Mouse (Mus musculus) spleen, postnatal 10 days (tissue): ENCODE measurements around the gene Gm266.
"Not testable (repeated sequence)": the region's sequence is repeated elsewhere in the genome, so short reads cannot be mapped to it uniquely, and the experiment has no call there.

ENCODE experiments used
- DNase-seq, 2 experiments: peaks; one replicate each; pipeline ENCODE4 v3.0.0; 2021 to 2022; ENCODE audit warnings: low spot score in 2 of 2

Gm266 gene

DNA sequence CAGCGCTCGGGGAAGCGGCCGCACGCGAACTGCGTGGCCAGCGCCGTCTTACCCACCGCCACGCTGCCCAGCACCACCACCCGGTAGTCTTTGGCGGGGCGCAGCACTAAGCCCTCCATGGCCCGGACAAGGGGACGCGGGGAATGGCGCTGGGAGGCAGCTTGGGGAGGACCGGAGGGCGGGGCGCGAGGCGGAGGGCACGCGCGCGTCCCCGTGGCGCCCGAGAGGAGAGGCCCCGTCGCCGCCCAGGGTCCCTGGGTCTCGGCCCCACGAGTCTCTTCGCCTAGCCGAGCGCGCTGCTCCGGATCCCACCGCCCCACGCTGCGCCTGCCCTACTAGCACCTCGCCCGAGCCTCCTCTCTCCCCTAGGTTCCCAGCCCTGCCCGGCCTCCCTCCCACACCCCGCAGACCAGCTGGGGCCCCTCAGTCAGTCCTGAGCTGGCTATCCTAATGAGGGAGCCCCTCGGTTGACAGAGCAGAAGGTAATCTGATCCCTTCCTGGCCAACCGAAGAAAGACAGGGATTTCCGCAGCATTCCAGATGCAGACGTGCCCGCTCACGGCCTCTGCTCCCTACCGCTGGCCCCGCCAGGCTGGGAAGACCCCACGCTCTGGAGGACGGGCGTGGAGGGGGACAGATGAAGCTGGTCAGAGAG, at the start of gene Gm266:
TSS of gene Gm266 (minus strand) at position 172 of the 655 bp plus-strand sequence.
- no peak for DNase-seq

DNA sequence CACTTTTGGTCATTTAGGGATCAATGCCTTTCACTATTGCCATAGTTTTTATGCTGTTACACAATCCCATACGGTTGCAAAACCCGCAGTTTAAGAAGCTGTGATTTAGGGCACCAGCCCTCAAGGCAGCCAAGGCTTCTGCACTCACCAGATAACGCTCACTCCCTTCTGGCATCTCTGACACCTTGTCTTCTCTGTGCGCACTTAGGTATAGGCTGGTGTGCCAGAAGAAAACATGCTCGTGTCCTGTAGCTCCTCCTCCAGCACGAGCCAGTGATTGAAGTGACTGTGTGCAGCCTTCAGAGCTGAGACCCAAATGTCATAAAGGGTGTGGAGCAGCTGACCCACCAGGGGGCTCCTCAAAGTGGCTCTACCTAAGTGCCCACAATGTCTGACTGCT, 49.7 kb upstream of the Gm266 start:
- DNase-seq, result peak; percentile 50 to 76

DNA sequence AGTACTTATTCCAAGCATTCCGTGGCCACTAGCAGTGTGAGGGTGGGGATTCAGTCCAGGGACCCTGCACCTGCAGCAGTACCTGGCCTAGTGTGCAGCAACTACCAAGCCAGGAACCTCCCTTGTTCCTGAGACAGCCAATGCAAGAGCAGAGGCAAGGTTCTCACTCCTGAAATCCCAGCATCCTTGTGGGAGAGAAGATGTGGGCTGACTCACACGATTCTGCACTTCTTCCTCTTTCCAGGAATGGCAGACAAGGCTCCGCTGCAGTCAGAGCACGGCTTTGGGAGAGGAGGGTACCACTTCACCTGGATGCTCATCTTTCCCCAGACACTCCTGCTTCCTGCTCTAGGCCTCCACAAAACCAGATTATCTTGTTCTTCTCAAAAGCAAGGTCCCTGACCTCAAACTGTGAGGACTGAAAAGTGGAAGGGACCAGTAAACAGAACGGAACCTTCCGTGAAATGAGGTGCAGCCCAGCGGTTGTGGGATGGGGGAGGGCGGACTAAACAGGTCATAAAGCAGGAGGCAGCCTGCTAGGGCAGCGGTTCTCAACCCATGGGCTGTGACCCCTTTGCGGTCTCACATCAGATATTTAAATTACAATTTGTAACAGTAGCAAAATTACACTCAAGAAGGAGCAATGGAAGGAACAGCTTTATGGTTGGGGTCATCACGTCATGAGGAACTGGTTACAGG, 47.6 kb upstream of the Gm266 start:
- no peak for DNase-seq

DNA sequence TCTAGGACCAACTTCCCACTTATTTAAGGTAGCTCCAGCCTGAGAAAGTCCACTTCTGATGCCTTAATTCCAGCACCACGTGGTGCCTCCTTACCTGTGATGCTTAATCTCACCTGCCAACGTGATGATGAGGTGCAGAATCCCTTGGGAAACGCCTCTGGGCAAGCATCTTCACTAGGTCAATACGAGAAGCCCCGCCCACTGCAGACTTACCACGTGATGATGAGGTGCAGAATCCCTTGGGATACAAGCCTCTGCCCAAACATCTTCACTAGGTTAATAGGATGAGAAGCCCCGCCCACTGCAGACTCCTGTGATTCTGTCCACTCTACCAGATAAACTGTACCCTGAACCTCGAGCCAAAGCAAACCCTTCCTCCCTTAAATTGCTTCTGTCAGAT, 43.6 kb upstream of the Gm266 start:
- DNase-seq, result no peak

DNA sequence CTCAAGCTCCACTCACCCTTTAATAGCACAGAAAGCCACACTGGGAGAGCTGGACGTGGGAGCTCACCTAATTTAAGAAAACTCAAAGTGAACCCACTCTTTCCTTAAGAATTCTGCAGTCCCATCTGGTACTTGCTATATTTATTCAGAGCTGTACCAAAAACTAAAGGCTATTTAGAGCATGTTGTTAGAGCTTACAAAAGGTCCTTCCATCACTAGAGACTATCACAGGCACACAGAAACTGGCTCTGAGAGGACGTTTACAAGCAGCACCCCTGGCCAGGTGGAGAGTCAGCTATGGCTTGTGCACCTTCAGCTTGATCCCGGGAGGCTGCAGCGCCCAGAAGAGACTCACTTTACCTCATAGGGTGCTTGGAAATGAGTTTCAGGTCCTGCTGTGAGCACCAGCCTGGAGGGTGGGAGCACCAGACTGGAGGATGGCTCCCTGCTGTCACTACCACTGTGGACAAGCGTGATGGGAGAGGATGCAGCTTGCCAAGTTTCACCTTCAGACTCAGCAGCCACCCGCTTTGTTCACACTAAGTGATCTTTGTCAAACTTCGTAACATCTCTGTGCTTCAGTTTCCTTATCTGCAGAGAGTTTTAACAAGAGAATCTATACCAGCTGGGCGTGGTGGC, 42.1 kb upstream of the Gm266 start:
- no peak for DNase-seq

DNA sequence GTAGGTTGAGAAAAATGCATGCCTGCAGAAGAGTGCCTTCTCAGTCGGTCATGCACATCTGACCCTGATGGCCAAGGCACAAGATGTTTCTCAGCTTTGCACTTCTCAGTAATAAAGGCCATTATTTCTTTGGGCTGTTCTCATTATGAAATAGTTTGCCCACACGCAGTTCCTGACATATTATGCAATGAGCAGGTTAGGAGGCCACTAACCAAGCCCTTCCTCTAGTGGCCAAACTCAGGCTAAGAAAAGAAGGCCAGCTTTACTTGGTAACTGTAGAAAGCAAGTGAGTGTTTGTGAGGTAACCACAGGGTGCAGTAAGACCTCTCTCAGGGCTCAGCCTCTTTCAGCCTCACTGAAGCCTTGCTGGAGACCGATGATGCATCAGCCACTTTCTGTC, 39.3 kb upstream of the Gm266 start:
- no peak for DNase-seq

DNA sequence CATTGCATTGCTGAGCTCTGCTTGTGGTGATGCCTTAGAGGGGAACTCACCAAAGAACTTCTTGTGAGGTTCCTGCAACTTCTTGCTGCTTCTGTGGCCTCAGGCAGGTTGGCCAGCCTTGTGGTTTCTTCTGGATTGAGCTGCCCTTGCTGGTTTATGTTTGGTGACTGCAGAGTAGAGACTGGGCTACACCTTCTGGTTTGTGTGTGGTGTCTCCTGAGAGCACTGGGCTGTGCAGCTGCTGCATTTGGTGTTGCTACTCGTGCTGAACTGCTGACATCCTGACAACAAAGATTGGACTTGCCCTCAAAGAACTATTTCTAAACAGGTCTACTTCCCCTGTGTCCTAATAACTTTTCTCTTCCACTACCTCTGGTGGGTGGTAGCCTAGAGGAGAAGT, 38.8 kb upstream of the Gm266 start:
- no peak for DNase-seq

DNA sequence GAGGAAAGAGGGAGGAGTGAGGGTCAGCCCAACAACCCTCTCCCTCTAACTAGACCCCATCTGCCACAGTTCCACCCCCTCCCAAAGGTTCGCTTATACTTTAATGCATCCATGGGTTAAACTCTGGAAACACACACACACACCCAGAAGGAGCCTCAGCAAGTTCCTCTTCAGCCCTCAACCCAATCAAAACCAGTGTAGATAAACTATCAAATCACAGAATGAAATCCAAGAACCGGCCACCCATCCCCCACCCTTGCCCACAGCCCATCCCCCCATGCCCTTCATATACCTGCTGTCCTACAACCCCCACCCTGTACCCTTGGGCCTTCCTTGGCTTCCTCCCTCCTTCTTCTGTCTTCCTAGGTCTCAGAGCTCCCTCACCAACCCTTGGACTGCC, 35.4 kb upstream of the Gm266 start:
- no peak for DNase-seq

DNA sequence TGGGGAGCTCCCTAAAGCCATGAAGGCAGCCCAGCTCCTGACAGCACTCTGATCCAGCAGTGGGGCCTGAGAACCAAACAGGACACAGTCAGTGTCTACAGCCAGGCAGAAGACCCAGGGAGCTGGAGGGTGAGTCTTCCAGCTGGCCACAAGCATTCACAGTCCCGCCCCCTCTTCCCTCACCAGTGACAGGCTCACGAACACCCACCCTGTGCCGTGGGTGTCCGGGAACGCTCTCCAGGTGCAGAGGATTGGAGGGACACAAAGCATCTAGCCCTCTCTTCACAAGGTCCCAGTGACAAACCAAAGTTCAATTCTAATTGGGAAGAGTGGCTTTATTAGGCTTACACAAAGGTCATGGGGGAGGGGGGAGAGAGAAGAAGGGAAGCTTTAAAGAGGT, 34.2 kb upstream of the Gm266 start:
- no peak for DNase-seq

DNA sequence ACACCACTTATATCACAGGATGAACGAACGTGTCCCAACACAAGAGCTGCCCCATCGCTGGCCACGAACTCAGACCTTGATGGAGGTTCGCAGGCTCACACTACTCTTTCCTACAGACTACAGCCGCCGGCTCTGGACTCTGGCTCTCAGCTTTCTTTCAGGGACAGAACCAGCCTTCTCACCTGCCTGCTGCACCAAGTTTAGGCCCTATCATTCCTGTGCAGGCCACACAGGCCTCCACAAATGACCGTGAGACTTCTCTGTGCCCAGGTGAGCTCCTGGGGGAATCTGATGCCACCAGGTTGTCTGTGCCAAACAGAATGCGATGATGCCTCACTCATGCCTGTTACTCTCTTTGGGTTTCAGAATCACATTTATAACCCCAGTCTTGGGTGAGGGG, 32.8 kb upstream of the Gm266 start:
- DNase-seq, result peak; percentile 55 to 61

DNA sequence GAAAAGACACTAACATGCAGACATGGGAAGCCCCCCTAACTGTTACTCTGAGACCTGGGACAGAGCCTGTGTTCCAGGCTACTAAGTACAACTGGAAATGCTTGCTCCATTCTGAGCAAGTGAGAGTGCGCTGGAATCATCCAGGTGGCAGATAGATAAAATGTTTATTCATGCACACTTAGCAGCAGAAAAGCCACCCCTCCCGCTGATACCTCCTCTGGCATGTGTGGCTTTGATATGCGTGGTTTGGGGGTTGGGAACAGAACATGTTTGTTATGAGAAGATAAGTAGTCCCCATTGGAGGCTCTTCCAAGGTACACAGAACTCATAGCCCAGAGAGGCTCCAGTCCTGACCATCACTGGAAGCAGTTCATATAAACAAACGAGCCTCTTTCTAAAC, 32.3 kb upstream of the Gm266 start:
- DNase-seq, result peak; percentile 54 to 77

DNA sequence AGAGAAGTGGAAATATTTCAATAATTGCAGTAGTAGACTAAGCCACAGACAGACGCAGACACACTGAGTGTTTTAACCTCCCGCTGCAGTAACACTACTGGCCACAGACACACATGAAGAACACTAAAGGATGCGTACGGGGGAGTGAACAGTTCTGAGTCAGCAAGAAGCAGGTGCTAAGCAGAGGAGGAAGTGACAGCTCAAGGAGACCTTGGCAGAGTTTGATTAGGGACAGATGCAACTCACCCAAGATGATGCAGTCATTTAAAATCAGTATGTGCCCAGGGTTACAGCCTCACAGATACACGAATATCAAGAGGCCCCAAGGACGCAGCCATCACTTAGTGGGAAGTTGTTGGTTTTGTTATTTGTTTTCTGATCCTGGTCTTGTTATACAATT, 31.2 kb upstream of the Gm266 start:
- DNase-seq, result peak in 1 of 2 experiments; percentile 62

DNA sequence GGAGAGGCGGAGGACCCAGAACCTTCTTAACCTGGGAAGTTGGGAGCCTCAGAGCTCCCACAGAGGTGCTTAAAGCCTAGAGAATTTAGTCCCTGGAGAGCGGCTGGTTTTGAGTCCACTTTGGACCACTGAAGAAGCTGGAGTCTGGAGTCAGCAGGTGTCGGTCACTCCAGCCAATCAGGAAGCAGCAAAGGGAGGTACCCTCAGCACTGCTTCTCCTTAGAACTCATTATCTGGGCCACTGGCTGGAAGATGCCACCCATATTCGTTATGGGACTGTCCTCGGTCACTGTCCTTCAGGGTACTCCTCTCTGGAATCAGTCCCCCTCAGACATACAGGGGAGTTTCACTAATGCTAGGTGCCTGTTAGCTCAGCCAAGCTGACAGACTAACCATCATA, 30.3 kb upstream of the Gm266 start:
- no peak for DNase-seq

DNA sequence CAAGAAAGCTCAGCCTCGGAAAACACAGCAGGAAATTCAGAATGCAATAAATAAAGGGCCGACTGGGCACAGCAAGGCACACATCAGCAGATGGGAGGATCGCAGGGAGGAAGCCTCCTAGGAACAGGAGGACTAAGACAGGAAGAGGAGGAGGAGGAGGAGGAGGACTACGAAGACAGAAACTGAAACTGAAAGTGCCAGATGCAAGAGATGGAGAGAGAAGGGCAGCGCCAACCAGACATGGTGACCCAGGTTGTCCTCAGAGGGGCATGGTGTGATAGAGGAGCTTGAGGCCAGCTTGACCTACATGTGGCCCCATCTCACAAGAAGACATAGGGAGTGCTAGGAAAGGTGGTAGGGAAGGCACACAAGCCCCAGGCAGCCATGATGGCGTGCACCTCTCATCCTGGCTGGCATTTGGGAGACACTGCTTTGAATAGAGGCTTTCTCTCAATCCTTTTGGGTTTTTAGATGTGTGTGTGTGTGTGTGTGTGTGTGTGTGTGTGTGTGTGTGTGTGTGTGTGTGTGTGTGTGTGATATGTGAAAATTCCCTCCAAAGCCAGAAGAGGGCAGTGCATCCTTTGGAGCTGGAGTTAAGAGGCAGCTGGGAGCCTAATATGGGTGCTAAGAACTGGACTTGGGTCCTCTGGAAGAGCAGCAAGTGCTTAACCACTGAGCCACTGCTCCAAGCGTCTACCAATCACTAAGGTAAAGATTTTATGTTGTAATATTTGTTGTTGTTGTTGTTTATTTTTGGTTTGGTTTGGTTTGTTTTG, 29.4 kb upstream of the Gm266 start:
- DNase-seq, result no peak

DNA sequence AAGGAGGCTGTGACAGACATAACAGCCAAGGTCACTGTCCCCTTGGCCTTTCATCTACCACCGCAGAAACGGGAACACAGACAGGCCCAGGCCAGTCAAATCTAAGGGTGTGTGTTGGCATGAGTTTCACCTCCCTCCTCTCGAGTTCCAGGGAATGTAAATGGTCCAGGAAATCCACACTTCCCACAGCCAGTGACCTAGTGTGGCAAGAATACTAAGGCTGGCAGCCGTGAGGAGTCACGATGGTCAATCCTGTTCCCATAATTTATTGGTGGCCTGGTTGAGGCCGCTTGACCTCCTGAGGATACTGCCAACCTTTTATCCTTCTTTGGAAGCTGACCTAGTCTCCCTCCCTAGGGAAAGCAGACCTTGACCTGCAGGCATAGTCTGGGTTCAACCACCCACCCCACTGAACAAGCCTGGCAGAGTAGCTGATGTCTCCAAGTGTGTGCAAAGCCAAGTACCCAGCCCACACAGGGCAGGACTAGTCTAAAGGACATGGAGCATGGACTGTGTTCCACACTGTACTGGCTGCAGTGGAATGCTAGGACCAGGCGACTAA, 28.7 kb upstream of the Gm266 start:
- no peak for DNase-seq

DNA sequence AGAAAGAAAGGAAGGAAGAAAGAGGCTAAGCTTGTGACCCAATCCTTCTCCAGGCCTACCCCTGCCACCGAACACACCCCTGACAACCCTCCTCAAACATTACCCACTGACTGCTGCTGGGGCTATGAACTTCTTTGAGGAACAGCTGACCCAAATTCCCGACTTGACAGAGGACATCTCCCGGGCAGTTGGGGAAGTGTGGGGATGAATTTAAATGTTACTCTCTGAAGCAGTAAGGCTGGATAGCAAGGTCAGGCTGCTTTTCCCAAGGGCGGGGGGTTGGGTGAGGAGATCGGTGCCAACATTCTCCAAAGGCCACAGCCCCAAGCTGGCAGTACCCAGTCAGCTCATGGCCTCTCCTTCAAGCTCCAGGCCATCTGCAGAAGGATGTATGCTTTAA, 28.1 kb upstream of the Gm266 start:
- DNase-seq, result no peak

DNA sequence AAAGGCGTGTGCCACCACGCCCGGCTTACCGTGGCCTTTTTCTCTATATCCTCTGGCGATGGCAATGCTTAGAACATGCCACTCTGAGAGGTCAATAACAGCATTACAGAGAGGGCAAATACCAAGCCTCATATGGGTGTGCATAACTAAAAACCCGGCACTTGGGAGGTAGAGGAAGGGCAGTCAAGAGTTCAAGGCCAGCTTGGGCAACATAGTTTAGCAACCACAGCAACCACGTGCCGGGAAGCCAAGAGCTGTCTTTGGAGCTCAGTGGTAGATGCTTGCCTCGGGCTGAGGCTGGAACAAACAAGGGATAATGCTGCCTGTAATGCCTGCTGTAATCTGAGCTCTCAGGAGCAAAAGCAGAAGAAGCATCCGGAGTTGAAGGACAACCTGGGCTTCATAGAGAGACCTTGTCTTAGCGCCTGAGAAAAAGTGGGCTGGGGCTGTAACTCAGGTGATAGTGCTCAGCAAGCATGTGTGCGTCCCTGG, 27.0 kb upstream of the Gm266 start:
- DNase-seq, result no peak

DNA sequence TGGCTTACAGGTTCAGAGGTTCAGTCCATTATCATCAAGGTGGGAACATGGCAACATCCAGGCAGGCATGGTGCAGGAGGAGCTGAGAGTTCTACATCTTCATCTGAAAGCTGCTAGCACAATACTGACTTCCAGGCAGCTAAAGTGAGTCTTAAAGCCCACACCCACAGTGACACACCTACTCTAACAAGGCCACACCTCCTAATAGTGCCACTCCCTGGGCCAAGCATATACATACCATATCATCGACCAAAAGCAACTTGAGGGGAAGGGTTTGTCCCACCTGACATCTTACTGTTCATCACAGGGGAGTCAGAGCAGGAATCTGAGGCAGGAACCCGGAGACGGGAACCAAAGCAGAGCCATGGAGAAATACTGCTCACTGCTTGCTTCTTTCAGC, 22.8 kb upstream of the Gm266 start:
- not testable (repeated sequence) for DNase-seq

DNA sequence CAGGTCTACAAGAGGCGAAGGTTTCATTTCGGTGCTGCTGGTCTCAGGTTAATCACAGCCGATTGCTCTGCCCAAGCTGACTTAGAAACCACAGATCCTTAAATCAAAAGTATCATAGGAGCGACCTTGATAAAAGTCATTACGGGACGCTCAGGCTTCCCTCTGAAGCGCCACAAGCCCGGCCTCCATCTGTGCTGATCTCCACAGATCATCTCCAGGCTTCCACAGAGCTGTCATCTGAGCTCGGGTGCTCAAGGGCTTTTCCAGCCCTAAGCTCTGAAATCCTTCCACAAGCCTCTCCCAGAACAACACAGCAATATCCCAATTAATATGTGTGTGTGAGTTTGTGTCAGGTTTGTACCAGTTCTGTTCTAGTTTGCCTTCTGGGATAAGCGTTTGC, 22.3 kb upstream of the Gm266 start:
- DNase-seq, result no peak

DNA sequence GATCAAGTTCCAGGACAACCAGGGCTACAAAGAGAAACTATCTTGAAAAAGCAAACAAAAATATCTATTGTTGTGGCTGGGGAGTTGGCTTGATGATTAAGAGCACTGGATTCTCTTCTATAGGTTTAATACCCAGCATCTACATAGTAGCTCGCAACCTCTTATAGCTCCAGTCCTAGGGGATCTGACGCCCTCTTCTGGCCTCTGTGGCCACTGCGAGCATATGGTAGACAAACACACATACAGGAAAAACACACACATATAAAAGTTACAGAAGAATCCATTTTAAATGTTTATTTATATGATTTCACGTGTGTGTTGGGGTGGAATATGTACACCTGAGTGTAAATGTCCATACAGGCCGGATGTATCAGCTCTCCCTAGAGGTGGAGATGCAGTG, 21.4 kb upstream of the Gm266 start:
- DNase-seq, result no peak

DNA sequence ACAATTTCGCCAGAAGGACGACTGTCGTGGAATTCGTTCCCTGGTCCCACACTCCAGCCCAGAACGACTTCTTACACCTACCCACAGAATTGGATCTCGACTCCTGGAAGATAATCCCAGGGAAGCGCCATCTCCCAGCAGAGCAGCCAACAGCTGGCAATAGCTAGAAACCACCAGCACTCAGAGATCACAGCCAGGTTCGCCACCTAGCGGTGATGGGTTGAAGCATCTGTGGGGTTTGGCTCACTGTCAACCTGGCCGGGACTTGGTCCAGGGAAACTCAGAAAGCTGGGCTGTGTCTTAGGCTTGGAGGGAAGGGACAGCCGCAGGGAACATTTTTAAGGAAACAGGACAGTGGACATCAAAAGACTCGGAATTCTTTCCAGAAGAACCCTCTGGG, 19.3 kb upstream of the Gm266 start:
- DNase-seq, result peak; percentile 88 to 92

DNA sequence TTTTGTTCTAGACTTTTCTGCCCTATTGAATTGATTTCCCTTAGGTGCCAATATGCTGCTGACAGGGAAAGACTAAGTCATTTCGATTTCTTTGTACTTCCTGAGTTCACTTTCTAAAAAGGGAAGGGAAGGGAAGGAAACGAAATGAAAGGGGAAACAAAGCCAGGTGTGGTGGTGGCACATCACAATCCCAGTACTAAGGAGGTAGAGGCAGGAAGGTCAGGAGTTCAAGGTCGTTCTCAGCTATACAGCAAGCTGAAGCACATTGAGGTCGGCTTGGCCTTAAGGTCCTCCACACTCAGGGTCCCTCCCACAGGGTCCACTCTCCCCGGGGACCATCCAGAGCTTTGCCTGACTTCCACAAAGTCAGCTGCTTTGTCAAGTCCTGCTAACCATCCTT, 17.9 kb upstream of the Gm266 start:
- DNase-seq, result no peak
